Mouse (Mus musculus) liver, embryonic 14.5 days (tissue): ENCODE measurements around the gene Ascc3.

Source experiments
- CTCF ChIP-seq: IDR thresholded peaks from 2 replicates; pipeline ENCODE4 v1.5.1; 2016; ENCODE audit warnings: antibody characterized with exemption, low read depth, control low read depth
- EP300 ChIP-seq: IDR thresholded peaks from 2 replicates; pipeline ENCODE4 v1.6.1; 2016; ENCODE audit warnings: antibody characterized with exemption, low read depth

DNA sequence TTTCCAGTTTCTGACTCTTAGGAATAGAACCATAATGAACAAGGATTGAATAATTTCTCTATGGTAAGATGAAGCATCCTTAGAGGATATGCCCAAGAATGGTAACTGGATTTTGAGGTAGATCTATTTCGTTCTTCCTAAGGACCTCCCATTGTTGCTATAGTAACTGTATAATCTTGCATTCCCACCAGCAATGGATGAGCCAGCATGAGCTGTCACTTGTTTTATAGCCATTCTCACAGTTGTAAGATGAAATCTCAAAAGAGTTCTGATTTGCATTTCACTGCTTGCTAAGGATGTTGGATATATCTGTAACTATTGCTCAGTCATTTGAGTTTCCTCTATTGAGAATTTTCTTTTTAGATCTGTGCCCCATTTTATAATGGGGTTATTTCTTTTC lies 229.9 kb downstream of the Ascc3 start:
- no peak for TF ChIP-seq CTCF
- no peak for TF ChIP-seq EP300
